Mouse (Mus musculus) intestine, postnatal 0 days (tissue): Measurements from ENCODE around the gene Aqp12. TPM values are rescaled to one million over a fixed set of nuclear protein-coding genes. Genes with fewer than 3 reads are reported as not detected.
A peak's percentile ranks its signal among the peaks of the same experiment; 100 is the strongest.
"Not testable (repeated sequence)": the region's sequence is repeated elsewhere in the genome, so short reads cannot be mapped to it uniquely, and the experiment has no call there.

ENCODE experiments used
- ATAC-seq: fragments of 200-750 bp; cut with Nextera tagmentation; 2 replicates; pipeline ENCODE4 v1.8.0; 2017; ENCODE audit warnings: mild to moderate bottlenecking, moderate TSS enrichment, moderate library complexity
- H3K27ac ChIP-seq: fragments of 300-500 bp; sonication (generic); 2 replicates; pipeline ENCODE4 v1.5.1; 2014; ENCODE audit warnings: mild to moderate bottlenecking, low read depth, low read length, moderate library complexity
- H3K27me3 ChIP-seq: fragments of 300-500 bp; sonication (generic); replicated peaks from 2 replicates; pipeline ENCODE4 v1.6.1; 2014; ENCODE audit warnings: low read length, mixed read lengths; ENCODE audit not compliant: control insufficient read depth, insufficient read depth
- H3K36me3 ChIP-seq: fragments of 300-500 bp; sonication (generic); 2 replicates; pipeline ENCODE4 v1.6.1; 2014; ENCODE audit warnings: mild to moderate bottlenecking, moderate library complexity; ENCODE audit not compliant: control insufficient read depth, insufficient read depth
- H3K4me1 ChIP-seq: fragments of 300-500 bp; sonication (generic); replicated peaks from 2 replicates; pipeline ENCODE4 v1.6.1; 2014; ENCODE audit warnings: antibody characterized with exemption, low read length, mixed read lengths; ENCODE audit not compliant: control insufficient read depth, insufficient read depth
- H3K4me2 ChIP-seq: fragments of 300-500 bp; sonication (generic); replicated peaks from 2 replicates; pipeline ENCODE4 v1.6.1; 2014; ENCODE audit warnings: low read depth, mild to moderate bottlenecking, moderate library complexity
- H3K4me3 ChIP-seq: fragments of 300-500 bp; sonication (generic); 2 replicates; pipeline ENCODE4 v1.5.1; 2014; ENCODE audit warnings: low read depth, low read length
- H3K9ac ChIP-seq: fragments of 300-500 bp; sonication (generic); 2 replicates; pipeline ENCODE4 v1.6.1; 2014; ENCODE audit warnings: mild to moderate bottlenecking, low read depth, low read length
- H3K9me3 ChIP-seq: fragments of 300-500 bp; sonication (generic); 2 replicates; pipeline ENCODE4 v1.6.1; 2016; ENCODE audit warnings: mixed run types; ENCODE audit not compliant: control insufficient read depth
- CTCF ChIP-seq: sonication (generic); IDR thresholded peaks from 2 replicates; pipeline ENCODE4 v1.5.1; 2016; ENCODE audit warnings: low read depth, mild to moderate bottlenecking, control low read depth, antibody characterized with exemption, moderate library complexity
- WGBS: fragments of 180-500 bp; shearing (Covaris S2); extraction: QIAGEN DNeasy Blood & Tissue Kit; methylation state at CpG from one replicate; pipeline ENCODE4 v1.1.7; 2014; 5-methylcytosine and 5-hydroxymethylcytosine counted together
- polyA plus RNA-seq: library from polyadenylated mRNA; unstranded; fragments of >200 nt; fragmentation: Nextera tagmentation; extraction: Ambion mirVana; gene quantifications from 2 replicates; pipeline ENCODE4 v1.2.1, GENCODE M21; 2015

The Aqp12 gene
- polyA plus RNA-seq = 0.13 and 0.17 TPM in 2 replicates

- no peaks in the 10 kb centered on the region for H3K9me3 ChIP-seq
- no peak for ATAC-seq
- WGBS = 68% methylated on average over 7 of the region's 7 CpGs
Measured at GRCm38 (mm10) chr1:93006061-93006460, at the start of gene Aqp12. Gene Aqp12 (plus strand): TSS chr1:93006334.

DNA sequence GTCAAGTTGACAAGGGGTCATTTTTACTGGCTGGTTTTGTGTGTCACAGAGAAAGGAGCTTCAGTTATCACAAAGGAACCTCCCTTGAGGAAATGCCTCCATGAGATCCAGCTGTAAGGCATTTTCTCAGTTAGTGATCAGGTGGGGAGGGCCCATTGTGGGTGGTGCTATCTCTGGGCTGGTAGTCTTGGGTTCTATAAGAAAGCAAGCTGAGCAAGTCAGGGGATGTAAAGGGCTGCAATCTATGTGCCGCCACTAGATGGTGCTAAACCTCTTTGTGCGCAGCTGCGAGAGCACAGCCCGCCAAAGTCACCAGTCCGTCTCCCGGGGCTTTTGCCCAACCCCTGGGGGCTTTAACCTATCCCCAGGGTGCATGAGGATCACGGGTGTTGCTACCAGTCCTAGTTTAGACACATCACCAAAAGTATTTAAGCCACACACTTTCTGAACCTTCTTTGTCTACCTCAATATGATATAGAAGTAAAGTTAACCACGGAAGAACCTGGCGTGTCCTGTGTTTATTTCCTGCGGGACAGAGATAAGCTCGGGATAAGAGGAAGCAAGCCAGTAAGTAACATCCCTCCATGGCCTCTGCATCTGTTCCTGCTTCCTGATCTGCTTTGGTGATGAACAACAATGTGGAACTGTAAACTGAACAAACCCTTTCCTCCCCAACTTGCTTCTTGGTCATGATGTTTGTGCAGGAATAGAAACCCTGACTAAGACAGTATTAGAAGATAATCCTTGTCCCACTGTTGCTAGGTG is 49.4 kb upstream of the Aqp12 start:
- H3K27me3 ChIP-seq, H3K27ac ChIP-seq, H3K9me3 ChIP-seq, H3K4me3 ChIP-seq, H3K36me3 ChIP-seq, ATAC-seq, H3K4me1 ChIP-seq, H3K9ac ChIP-seq: not testable (repeated sequence)
- peak; percentile 75 for TF ChIP-seq CTCF
- H3K4me2 ChIP-seq = peak overlapping the region; percentile 54
- WGBS = 1% methylated on average over 11 of the region's 11 CpGs

More at GRCm38 (mm10) chr1:93006061-93006460, at the start of gene Aqp12:
- Histone ChIP-seq H3K27ac (no peak within 1 kb of the TSS), H3K4me1 (no peaks in the 10 kb centered on the region), H3K9ac (no peak within 1 kb of the TSS), H3K4me2 (no peak within 1 kb of the TSS), H3K27me3 (no peaks in the 10 kb centered on the region), H3K4me3 (no peak within 1 kb of the TSS), H3K36me3 (no peaks in the 10 kb centered on the region)
- no peak for TF ChIP-seq CTCF

GRCm38 (mm10) chr1:92958999-92959398 is 47.1 kb upstream of the Aqp12 start:
- H3K4me3 ChIP-seq = no peak overlapping the region
- no peaks in the 10 kb centered on the region for H3K4me1 ChIP-seq
- 66% methylated on average over 1 of the region's 1 CpGs for WGBS
- no peak overlapping the region for H3K4me2 ChIP-seq
- no peaks in the 10 kb centered on the region for H3K27me3 ChIP-seq
- H3K36me3 ChIP-seq = no peaks in the 10 kb centered on the region
- no peak overlapping the region for H3K27ac ChIP-seq
- no peak for ATAC-seq
- no peak overlapping the region for H3K9ac ChIP-seq
- no peaks in the 10 kb centered on the region for H3K9me3 ChIP-seq
- TF ChIP-seq CTCF = no peak

DNA sequence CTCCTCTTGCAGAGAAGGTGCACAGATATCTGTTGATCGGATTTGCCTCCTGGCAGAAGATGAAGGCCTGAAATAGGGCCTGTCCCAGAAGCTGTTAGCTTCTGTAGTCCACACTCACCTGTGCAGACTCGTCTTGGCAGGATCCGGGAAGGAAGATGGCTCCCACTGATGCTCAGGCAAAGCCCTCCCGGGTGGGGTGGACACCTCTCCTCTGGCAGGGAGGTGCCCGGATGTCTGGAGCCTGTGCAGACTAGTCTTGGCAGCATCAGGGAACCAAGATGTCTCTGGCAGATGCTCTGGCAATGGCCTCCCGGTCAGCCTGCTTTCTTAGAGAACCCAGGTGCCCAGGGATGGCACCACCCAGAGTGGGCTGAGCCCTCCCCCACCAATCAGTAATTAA is 35.3 kb upstream of the Aqp12 start:
- H3K4me3 ChIP-seq, H3K27ac ChIP-seq, H3K27me3 ChIP-seq, H3K9ac ChIP-seq, H3K36me3 ChIP-seq, H3K9me3 ChIP-seq, H3K4me2 ChIP-seq, ATAC-seq, H3K4me1 ChIP-seq: not testable (repeated sequence)
- 88% methylated on average over 6 of the region's 6 CpGs for WGBS

GRCm38 (mm10) chr1:92971879-92972795 is 34.0 kb upstream of the Aqp12 start:
- WGBS = 73% methylated on average over 7 of the region's 7 CpGs
- Histone ChIP-seq H3K27ac (no peak overlapping the region), H3K4me1 (no peaks in the 10 kb centered on the region), H3K27me3 (no peaks in the 10 kb centered on the region), H3K9me3 (no peaks in the 10 kb centered on the region), H3K4me2 (no peak overlapping the region), H3K36me3 (no peaks in the 10 kb centered on the region), H3K9ac (no peak overlapping the region), H3K4me3 (no peak overlapping the region)
- no peak for ATAC-seq
- no peak for TF ChIP-seq CTCF

DNA sequence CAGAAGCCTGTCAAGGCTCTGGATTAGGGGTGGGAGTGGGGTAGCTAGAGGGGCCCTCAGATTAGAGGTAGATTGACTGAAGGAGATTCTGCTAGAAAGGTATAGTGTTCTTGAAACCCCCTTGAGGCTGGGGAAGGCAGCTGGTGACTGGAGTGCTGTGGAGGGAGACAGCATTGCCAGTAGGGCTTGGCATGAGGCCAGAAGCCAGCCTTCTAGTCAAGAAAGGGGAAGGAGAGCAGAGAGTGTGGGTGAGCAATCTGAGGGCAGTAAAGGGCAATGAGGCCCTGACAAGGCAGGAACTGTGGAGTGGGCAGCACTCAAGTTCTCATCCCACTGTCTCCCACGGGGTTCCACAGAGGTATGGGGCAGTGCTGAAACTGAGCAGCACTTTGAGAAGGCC is 33.3 kb upstream of the Aqp12 start:
- Histone ChIP-seq H3K4me2 (no peak overlapping the region), H3K4me3 (no peak overlapping the region), H3K36me3 (no peaks in the 10 kb centered on the region), H3K9me3 (no peaks in the 10 kb centered on the region), H3K4me1 (no peaks in the 10 kb centered on the region), H3K27ac (no peak overlapping the region), H3K9ac (no peak overlapping the region), H3K27me3 (no peaks in the 10 kb centered on the region)
- WGBS = 67% methylated on average over 1 of the region's 1 CpGs
- TF ChIP-seq CTCF = no peak
- ATAC-seq = peak; percentile 25; the same call in 1 of the 2 replicates
